Mouse (Mus musculus): ENCODE results near the gene Ndufaf2. TPM values are rescaled to one million over a fixed set of nuclear protein-coding genes. Genes with fewer than 3 reads are reported as not detected.

Gene Ndufaf2
- polyA plus RNA-seq, 1 experiment from 2014 or later, result 88.7 TPM

GRCm38 (mm10) chr13:108170002-108170401, 11.6 kb upstream of the Ndufaf2 start:
- H3K4me1 ChIP-seq, result no peaks in the 10 kb centered on the region
- H3K27me3 ChIP-seq, result no peaks in the 10 kb centered on the region
- H3K4me3 ChIP-seq, result no peak overlapping the region
- WGBS, result 94% methylated on average over 1 of the region's 1 CpGs
- no peaks in the 10 kb centered on the region for H3K9me3 ChIP-seq (replicated peaks)
- H3K27ac ChIP-seq, result no peak overlapping the region
- no peak overlapping the region for H3K4me2 ChIP-seq
- ATAC-seq, result no peak
- peaks cover 40% of the 10 kb centered on the region for H3K36me3 ChIP-seq (ENCODE audit: poor library complexity, severe bottlenecking)
- H3K9ac ChIP-seq, result no peak overlapping the region

GRCm38 (mm10) chr13:108164621-108165020, 6.2 kb upstream of the Ndufaf2 start:
- peaks cover 16% of the 10 kb centered on the region for H3K36me3 ChIP-seq (ENCODE audit: poor library complexity, severe bottlenecking)
- H3K9ac ChIP-seq, result no peak overlapping the region
- no peaks in the 10 kb centered on the region for H3K27me3 ChIP-seq
- no peak overlapping the region for H3K4me2 ChIP-seq
- H3K4me1 ChIP-seq, result peaks cover 3% of the 10 kb centered on the region
- no peak overlapping the region for H3K27ac ChIP-seq
- 90% methylated on average over 3 of the region's 3 CpGs for WGBS
- ATAC-seq, result no peak
- no peak overlapping the region for H3K4me3 ChIP-seq
- no peaks in the 10 kb centered on the region for H3K9me3 ChIP-seq (replicated peaks)

DNA sequence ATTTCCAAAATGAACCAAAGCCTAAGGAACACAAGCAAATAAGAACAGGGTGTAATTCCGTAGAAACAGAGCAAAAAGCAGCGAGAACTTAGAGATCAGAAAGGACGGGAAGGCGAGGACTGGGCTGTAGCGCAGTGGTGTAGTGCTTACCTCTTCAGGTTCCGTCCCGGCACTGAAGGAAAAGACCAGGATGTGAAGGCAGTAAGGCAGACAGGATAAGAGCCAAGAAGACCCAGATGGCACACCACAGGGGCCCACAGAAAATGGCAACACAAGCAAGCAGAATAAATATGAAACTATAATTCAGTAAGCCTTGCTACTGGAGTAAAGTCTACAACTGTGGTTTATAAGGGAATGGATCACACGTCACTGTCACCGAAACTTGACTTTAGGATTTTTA, 5.5 kb upstream of the Ndufaf2 start:
- WGBS, result 96% methylated on average over 9 of the region's 9 CpGs
- Histone ChIP-seq H3K27me3 (no peaks in the 10 kb centered on the region), H3K27ac (no peak overlapping the region), H3K9me3 (replicated peaks) (no peaks in the 10 kb centered on the region), H3K4me3 (no peak overlapping the region), H3K9ac (no peak overlapping the region), H3K4me2 (no peak overlapping the region), H3K36me3 (ENCODE audit: poor library complexity, severe bottlenecking) (peaks cover 16% of the 10 kb centered on the region), H3K4me1 (peaks cover 9% of the 10 kb centered on the region)
- no peak for ATAC-seq

- H3K9me3 ChIP-seq (replicated peaks), result no peaks in the 10 kb centered on the region
- ATAC-seq, result no peak
- H3K27me3 ChIP-seq, result no peaks in the 10 kb centered on the region
- 69% methylated on average over 7 of the region's 7 CpGs for WGBS
- H3K4me1 ChIP-seq, result peaks cover 16% of the 10 kb centered on the region
- H3K36me3 ChIP-seq (ENCODE audit: poor library complexity, severe bottlenecking), result peaks cover 16% of the 10 kb centered on the region
- H3K4me2 ChIP-seq, result peak overlapping the region; percentile 89
- peak overlapping the region; percentile 88; the same call in 1 of the 2 replicates for H3K4me3 ChIP-seq
- no peak overlapping the region for H3K27ac ChIP-seq
- H3K9ac ChIP-seq, result no peak overlapping the region
These were observed 1.5 kb upstream of the Ndufaf2 start for GRCm38 (mm10) chr13:108159963-108160362.

GRCm38 (mm10) chr13:108159241-108159575, 785 bp upstream of the Ndufaf2 start:
- 5% methylated on average over 8 of the region's 8 CpGs for WGBS
- Histone ChIP-seq H3K4me2 (peak overlapping the region; percentile 89), H3K27ac (no peak overlapping the region), H3K36me3 (ENCODE audit: poor library complexity, severe bottlenecking) (peaks cover 16% of the 10 kb centered on the region), H3K27me3 (no peaks in the 10 kb centered on the region), H3K4me3 (peak overlapping the region; percentile 88), H3K9me3 (replicated peaks) (no peaks in the 10 kb centered on the region), H3K9ac (peak overlapping the region; percentile 69), H3K4me1 (peaks cover 16% of the 10 kb centered on the region)
- no peak for ATAC-seq

GRCm38 (mm10) chr13:108157732-108158464, 525 bp downstream of the Ndufaf2 start:
- ATAC-seq, result no peak
- WGBS, result 1% methylated on average over 41 of the region's 42 CpGs
- no peak overlapping the region for H3K27ac ChIP-seq

DNA sequence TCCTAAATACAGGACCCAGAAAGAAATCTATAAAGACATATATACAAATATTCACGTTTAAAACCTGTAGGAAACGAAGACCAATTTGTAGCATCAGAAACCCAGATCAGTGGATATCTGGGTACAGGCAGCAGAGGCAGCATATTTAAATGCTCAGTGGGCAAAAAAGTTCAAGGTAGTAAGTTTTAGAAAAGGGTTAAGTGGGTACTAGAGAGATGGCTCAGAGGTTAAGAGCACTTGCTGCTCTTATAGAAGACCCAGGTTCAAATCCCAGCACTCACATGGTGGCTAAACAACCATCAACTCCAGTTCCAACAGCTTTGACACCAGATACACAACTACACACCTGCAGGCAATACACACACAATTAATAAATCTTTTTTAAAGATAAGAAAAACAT, 1.3 kb downstream of the Ndufaf2 start:
- Histone ChIP-seq H3K36me3 (ENCODE audit: poor library complexity, severe bottlenecking) (peaks cover 11% of the 10 kb centered on the region), H3K27ac (no peak overlapping the region), H3K27me3 (no peaks in the 10 kb centered on the region), H3K4me3 (peak overlapping the region; percentile 88; the same call in 1 of the 2 replicates), H3K4me1 (peaks cover 16% of the 10 kb centered on the region), H3K9me3 (replicated peaks) (no peaks in the 10 kb centered on the region), H3K9ac (no peak overlapping the region), H3K4me2 (peak overlapping the region; percentile 89)
- no peak for ATAC-seq
- 89% methylated on average over 2 of the region's 2 CpGs for WGBS

More at GRCm38 (mm10) chr13:108157732-108158464, 525 bp downstream of the Ndufaf2 start:
- peaks cover 16% of the 10 kb centered on the region for H3K4me1 ChIP-seq
- H3K4me3 ChIP-seq, result peak overlapping the region; percentile 88
- H3K27me3 ChIP-seq, result no peaks in the 10 kb centered on the region
- no peaks in the 10 kb centered on the region for H3K9me3 ChIP-seq (replicated peaks)
- H3K36me3 ChIP-seq (ENCODE audit: poor library complexity, severe bottlenecking), result peaks cover 13% of the 10 kb centered on the region
- peak overlapping the region; percentile 79 for H3K9ac ChIP-seq
- peak overlapping the region; percentile 89 for H3K4me2 ChIP-seq

GRCm38 (mm10) chr13:108152650-108153372, 5.6 kb downstream of the Ndufaf2 start:
- H3K36me3 ChIP-seq (ENCODE audit: poor library complexity, severe bottlenecking), result no peaks in the 10 kb centered on the region
- no peaks in the 10 kb centered on the region for H3K9me3 ChIP-seq (replicated peaks)
- WGBS, result 64% methylated on average over 8 of the region's 8 CpGs
- H3K4me2 ChIP-seq, result no peak overlapping the region
- no peak overlapping the region for H3K27ac ChIP-seq
- H3K4me1 ChIP-seq, result peaks cover 4% of the 10 kb centered on the region
- peak; percentile 61 for ATAC-seq
- no peak overlapping the region for H3K9ac ChIP-seq
- H3K4me3 ChIP-seq, result no peak overlapping the region
- no peaks in the 10 kb centered on the region for H3K27me3 ChIP-seq

DNA sequence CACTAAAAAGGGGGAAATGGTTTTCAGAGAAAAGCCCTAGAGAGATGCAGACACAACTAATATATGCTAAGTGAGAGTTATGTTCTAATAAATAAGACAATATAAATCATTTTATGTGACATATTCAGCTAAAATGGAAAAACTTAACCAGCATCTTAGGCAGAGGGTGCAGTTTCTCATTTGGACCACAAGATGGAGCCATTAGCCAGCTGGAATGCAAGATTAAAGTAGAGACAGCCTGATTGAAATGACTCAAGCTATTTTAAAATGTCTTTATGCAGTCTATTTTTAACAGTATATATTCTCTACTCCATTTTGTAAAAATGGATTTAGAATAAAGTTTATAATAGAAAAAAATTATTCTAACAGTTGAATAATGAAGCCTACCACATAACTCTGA, 6.6 kb downstream of the Ndufaf2 start:
- no peaks in the 10 kb centered on the region for H3K27me3 ChIP-seq
- no peak overlapping the region for H3K4me3 ChIP-seq
- H3K9me3 ChIP-seq (replicated peaks), result no peaks in the 10 kb centered on the region; the same call in 1 of the 2 replicates
- H3K36me3 ChIP-seq (ENCODE audit: poor library complexity, severe bottlenecking), result no peaks in the 10 kb centered on the region
- ATAC-seq, result no peak
- no peak overlapping the region for H3K27ac ChIP-seq
- no peak overlapping the region for H3K4me2 ChIP-seq
- no peaks in the 10 kb centered on the region for H3K4me1 ChIP-seq
- no peak overlapping the region for H3K9ac ChIP-seq

GRCm38 (mm10) chr13:108144086-108144485, 14.3 kb downstream of the Ndufaf2 start:
- Histone ChIP-seq H3K36me3 (ENCODE audit: poor library complexity, severe bottlenecking) (no peaks in the 10 kb centered on the region), H3K9ac (no peak overlapping the region), H3K4me3 (no peak overlapping the region), H3K27me3 (no peaks in the 10 kb centered on the region), H3K27ac (no peak overlapping the region), H3K4me2 (no peak overlapping the region), H3K4me1 (no peaks in the 10 kb centered on the region), H3K9me3 (replicated peaks) (no peaks in the 10 kb centered on the region; the same call in 1 of the 2 replicates)
- WGBS, result 91% methylated on average over 8 of the region's 8 CpGs
- ATAC-seq, result no peak

DNA sequence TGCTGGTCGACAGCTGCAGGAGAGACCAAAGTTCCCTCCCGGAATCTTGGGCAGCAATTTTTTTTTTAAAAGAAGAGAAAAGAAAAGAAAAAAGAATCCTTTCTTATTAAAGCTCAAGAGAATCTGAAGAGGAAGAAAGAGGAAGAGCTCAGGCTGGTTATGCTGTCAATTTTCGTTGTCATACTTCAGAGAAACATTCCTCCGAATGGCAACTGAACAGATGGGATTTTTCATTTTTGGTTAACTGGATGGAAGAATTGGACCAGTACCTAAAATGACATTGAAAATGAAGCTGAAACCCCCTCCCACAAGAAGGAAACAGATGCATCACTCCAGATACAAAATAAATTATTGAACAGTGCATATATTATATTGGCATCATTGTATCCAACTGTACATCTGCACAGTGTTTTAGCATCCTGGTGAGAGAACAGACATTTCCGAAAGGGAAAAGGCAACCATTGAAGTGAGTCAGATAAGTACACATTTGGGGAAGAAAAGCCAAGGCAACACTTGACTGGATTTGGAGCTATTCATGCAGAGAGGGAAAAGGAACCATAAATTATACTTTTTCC, 19.9 kb downstream of the Ndufaf2 start:
- Histone ChIP-seq H3K9me3 (replicated peaks) (no peaks in the 10 kb centered on the region), H3K4me1 (no peaks in the 10 kb centered on the region), H3K9ac (no peak overlapping the region), H3K27ac (no peak overlapping the region), H3K4me3 (no peak overlapping the region), H3K36me3 (ENCODE audit: poor library complexity, severe bottlenecking) (no peaks in the 10 kb centered on the region), H3K27me3 (no peaks in the 10 kb centered on the region), H3K4me2 (no peak overlapping the region)
- WGBS, result 87% methylated on average over 5 of the region's 5 CpGs
- no peak; the same call in 1 of the 2 replicates for ATAC-seq

- peak; percentile 82; the same call in 1 of the 2 replicates for ATAC-seq
- Histone ChIP-seq H3K9me3 (replicated peaks) (no peaks in the 10 kb centered on the region), H3K27ac (no peak overlapping the region), H3K4me2 (no peak overlapping the region), H3K9ac (no peak overlapping the region), H3K4me1 (no peaks in the 10 kb centered on the region), H3K27me3 (no peaks in the 10 kb centered on the region), H3K36me3 (ENCODE audit: poor library complexity, severe bottlenecking) (no peaks in the 10 kb centered on the region), H3K4me3 (no peak overlapping the region)
- 64% methylated on average over 6 of the region's 6 CpGs for WGBS
These were observed 22.8 kb downstream of the Ndufaf2 start for GRCm38 (mm10) chr13:108135617-108136016.
